Mouse (Mus musculus): ENCODE data around the gene Nploc4. TPM values are rescaled to one million over a fixed set of nuclear protein-coding genes. Genes with fewer than 3 reads are reported as not detected.

Gene Nploc4
- polyA plus RNA-seq, 1 experiment from 2014 or later = 28.1 TPM

- peak overlapping the region; percentile 69 for H3K27ac ChIP-seq
- no peak overlapping the region for H3K9ac ChIP-seq
- 62% methylated on average over 10 of the region's 10 CpGs for WGBS
- peaks cover 1% of the 10 kb centered on the region for H3K36me3 ChIP-seq
- no peaks in the 10 kb centered on the region for H3K27me3 ChIP-seq (replicated peaks)
- ATAC-seq (ENCODE audit: insufficient read depth, low FRiP score, low read depth) = peak; percentile 71
- peaks cover 2% of the 10 kb centered on the region for H3K4me1 ChIP-seq
- no peak overlapping the region; the same call in 1 of the 2 replicates for H3K4me3 ChIP-seq (replicated peaks)
- H3K9me3 ChIP-seq = no peaks in the 10 kb centered on the region
- H3K4me2 ChIP-seq = peak overlapping the region; percentile 14; the same call in 1 of the 2 replicates
Observed at GRCm38 (mm10) chr11:120339978-120340513, 97.5 kb downstream of the Nploc4 start.

GRCm38 (mm10) chr11:120338786-120339185, 98.7 kb downstream of the Nploc4 start:
- Histone ChIP-seq H3K9ac (no peak overlapping the region), H3K36me3 (no peaks in the 10 kb centered on the region), H3K27ac (no peak overlapping the region), H3K4me2 (no peak overlapping the region), H3K27me3 (replicated peaks) (no peaks in the 10 kb centered on the region), H3K4me3 (replicated peaks) (no peak overlapping the region), H3K4me1 (no peaks in the 10 kb centered on the region), H3K9me3 (no peaks in the 10 kb centered on the region)
- 72% methylated on average over 3 of the region's 3 CpGs for WGBS
- ATAC-seq (ENCODE audit: insufficient read depth, low FRiP score, low read depth) = no peak

GRCm38 (mm10) chr11:120337447-120337846, 100.1 kb downstream of the Nploc4 start:
- Histone ChIP-seq H3K36me3 (no peaks in the 10 kb centered on the region), H3K4me2 (no peak overlapping the region), H3K4me1 (no peaks in the 10 kb centered on the region), H3K9ac (no peak overlapping the region), H3K27me3 (replicated peaks) (no peaks in the 10 kb centered on the region), H3K4me3 (replicated peaks) (no peak overlapping the region), H3K9me3 (no peaks in the 10 kb centered on the region), H3K27ac (no peak overlapping the region)
- no peak for ATAC-seq (ENCODE audit: insufficient read depth, low FRiP score, low read depth)
- WGBS = 50% methylated on average over 2 of the region's 2 CpGs

GRCm38 (mm10) chr11:120335431-120336021, 102.0 kb downstream of the Nploc4 start:
- Histone ChIP-seq H3K4me1 (no peaks in the 10 kb centered on the region), H3K9ac (no peak overlapping the region), H3K4me2 (no peak overlapping the region), H3K4me3 (replicated peaks) (no peak overlapping the region), H3K9me3 (no peaks in the 10 kb centered on the region), H3K36me3 (no peaks in the 10 kb centered on the region), H3K27me3 (replicated peaks) (no peaks in the 10 kb centered on the region), H3K27ac (no peak overlapping the region)
- 76% methylated on average over 6 of the region's 6 CpGs for WGBS
- no peak for ATAC-seq (ENCODE audit: insufficient read depth, low FRiP score, low read depth)

Small RNA genes lying within 50 kb of the gene (microRNA-seq; reads per million reads assigned to microRNA genes)
- gene Gm23419 = not detected
- gene Mir6935 = 1.5 reads per million

Other genes starting within 250 kb of the Nploc4 start
- 7.2 and 7.9 TPM in 2 replicates for gene Bahcc1, start 204.8 kb downstream of the Nploc4 start, polyA plus RNA-seq (2015; fragmentation: Nextera tagmentation; extraction: Ambion mirVana)
- 2,501 and 2,557 TPM in 2 replicates for gene Actg1, start 89.2 kb downstream of the Nploc4 start, polyA plus RNA-seq (2015; fragmentation: Nextera tagmentation; extraction: Ambion mirVana)
- 0.49 and 0.85 TPM in 2 replicates for gene Fscn2, start 76.2 kb downstream of the Nploc4 start, polyA plus RNA-seq (2015; fragmentation: Nextera tagmentation; extraction: Ambion mirVana)
- gene Faap100, start 58.9 kb downstream of the Nploc4 start, polyA plus RNA-seq (2015; fragmentation: Nextera tagmentation; extraction: Ambion mirVana) = 31.5 and 33.0 TPM in 2 replicates
- gene Tspan10, start 4.9 kb upstream of the Nploc4 start, polyA plus RNA-seq (2015; fragmentation: Nextera tagmentation; extraction: Ambion mirVana) = not detected in 2 replicates
- 0.26 TPM in 1 of 2 replicates, not detected in the other for gene Pde6g, start 15.8 kb upstream of the Nploc4 start, polyA plus RNA-seq (2015; fragmentation: Nextera tagmentation; extraction: Ambion mirVana)
- 15.7 and 16.1 TPM in 2 replicates for gene Oxld1, start 20.4 kb upstream of the Nploc4 start, polyA plus RNA-seq (2015; fragmentation: Nextera tagmentation; extraction: Ambion mirVana)
- gene Ccdc137, start 20.4 kb upstream of the Nploc4 start, polyA plus RNA-seq (2015; fragmentation: Nextera tagmentation; extraction: Ambion mirVana) = 30.5 and 32.2 TPM in 2 replicates
- 40.0 and 42.7 TPM in 2 replicates for gene Arl16, start 29.9 kb upstream of the Nploc4 start, polyA plus RNA-seq (2015; fragmentation: Nextera tagmentation; extraction: Ambion mirVana)
- gene Mrpl12, start 46.9 kb upstream of the Nploc4 start, polyA plus RNA-seq (2015; fragmentation: Nextera tagmentation; extraction: Ambion mirVana) = 157 and 168 TPM in 2 replicates
- gene Slc25a10, start 54.1 kb upstream of the Nploc4 start, polyA plus RNA-seq (2015; fragmentation: Nextera tagmentation; extraction: Ambion mirVana) = 70.7 and 71.4 TPM in 2 replicates
- 1.7 and 2.4 TPM in 2 replicates for gene Gcgr, start 93.0 kb upstream of the Nploc4 start, polyA plus RNA-seq (2015; fragmentation: Nextera tagmentation; extraction: Ambion mirVana)
- gene Mcrip1, start 112.0 kb upstream of the Nploc4 start, polyA plus RNA-seq (2015; fragmentation: Nextera tagmentation; extraction: Ambion mirVana) = 167 TPM in 2 replicates
- gene Ppp1r27, start 113.4 kb upstream of the Nploc4 start, polyA plus RNA-seq (2015; fragmentation: Nextera tagmentation; extraction: Ambion mirVana) = 0.59 TPM in 1 of 2 replicates, not detected in the other
- gene P4hb, start 135.5 kb upstream of the Nploc4 start, polyA plus RNA-seq (2015; fragmentation: Nextera tagmentation; extraction: Ambion mirVana) = 954 and 1,026 TPM in 2 replicates
- gene Arhgdia, start 143.9 kb upstream of the Nploc4 start, polyA plus RNA-seq (2015; fragmentation: Nextera tagmentation; extraction: Ambion mirVana) = 537 and 556 TPM in 2 replicates
- 420 and 451 TPM in 2 replicates for gene Alyref, start 160.7 kb upstream of the Nploc4 start, polyA plus RNA-seq (2015; fragmentation: Nextera tagmentation; extraction: Ambion mirVana)
- gene Anapc11, start 160.7 kb upstream of the Nploc4 start, polyA plus RNA-seq (2015; fragmentation: Nextera tagmentation; extraction: Ambion mirVana) = 196 and 200 TPM in 2 replicates
- 9.8 and 12.1 TPM in 2 replicates for gene Npb, start 170.8 kb upstream of the Nploc4 start, polyA plus RNA-seq (2015; fragmentation: Nextera tagmentation; extraction: Ambion mirVana)
- gene Pcyt2, start 180.2 kb upstream of the Nploc4 start, polyA plus RNA-seq (2015; fragmentation: Nextera tagmentation; extraction: Ambion mirVana) = 183 and 188 TPM in 2 replicates
- 38.1 and 39.0 TPM in 2 replicates for gene Sirt7, start 187.5 kb upstream of the Nploc4 start, polyA plus RNA-seq (2015; fragmentation: Nextera tagmentation; extraction: Ambion mirVana)
- gene Mafg, start 195.9 kb upstream of the Nploc4 start, polyA plus RNA-seq (2015; fragmentation: Nextera tagmentation; extraction: Ambion mirVana) = 29.3 and 31.9 TPM in 2 replicates
- gene Pycr1, start 206.1 kb upstream of the Nploc4 start, polyA plus RNA-seq (2015; fragmentation: Nextera tagmentation; extraction: Ambion mirVana) = 32.5 and 32.7 TPM in 2 replicates
- gene Myadml2, start 210.4 kb upstream of the Nploc4 start, polyA plus RNA-seq (2015; fragmentation: Nextera tagmentation; extraction: Ambion mirVana) = 0.28 and 0.44 TPM in 2 replicates
- gene Notum, start 223.5 kb upstream of the Nploc4 start, polyA plus RNA-seq (2015; fragmentation: Nextera tagmentation; extraction: Ambion mirVana) = 3.9 and 4.9 TPM in 2 replicates
- gene Aspscr1, start 235.3 kb upstream of the Nploc4 start, polyA plus RNA-seq (2015; fragmentation: Nextera tagmentation; extraction: Ambion mirVana) = 105 and 113 TPM in 2 replicates

All from stomach, embryonic 15.5 days (tissue).